Mouse (Mus musculus) stomach, postnatal 0 days (tissue): Measurements from ENCODE around the gene Sema6d.

Experiments used
- CTCF ChIP-seq: IDR thresholded peaks from 2 replicates; pipeline ENCODE4 v1.5.1; 2016; ENCODE audit warnings: antibody characterized with exemption, low read depth, mild to moderate bottlenecking, moderate library complexity
- EP300 ChIP-seq: optimal IDR thresholded peaks from 2 replicates; pipeline ENCODE3; 2016; ENCODE audit warnings: antibody characterized with exemption

- TF ChIP-seq EP300 (no peak), CTCF (no peak)
These were observed 296.0 kb downstream of the Sema6d start for GRCm38 (mm10) chr2:124385722-124386121.
